Mouse (Mus musculus) MEL (cell line): ENCODE results near the gene Jag2. TPM values are rescaled to one million over a fixed set of nuclear protein-coding genes. Genes with fewer than 3 reads are reported as not detected.
A peak's percentile ranks its signal among the peaks of the same experiment; 100 is the strongest.

Experiments used
- DNase-seq: peaks from one replicate; pipeline ENCODE4 v3.0.0; 2011; ENCODE audit warnings: low read depth, low spot score
- H3K27ac ChIP-seq: 2 replicates; pipeline ENCODE4 v1.5.1; 2012; ENCODE audit warnings: low read depth, mild to moderate bottlenecking, control low read depth, low read length, moderate library complexity; ENCODE audit not compliant: control insufficient read depth
- H3K27me3 ChIP-seq, 2 experiments: fragments of 150-350 bp in 1 of 2; sonication (generic) in 1 of 2; 2 replicates each; pipeline ENCODE4 v1.6.1; 2012; ENCODE audit warnings: low read length in 2 of 2, mild to moderate bottlenecking in 2 of 2, improper control_type of control experiment in 1 of 2, moderate library complexity in 1 of 2; ENCODE audit not compliant: insufficient read depth in 2 of 2, control insufficient read depth in 1 of 2
- H3K36me3 ChIP-seq, 2 experiments: 2 replicates each; pipeline ENCODE4 v1.6.1; 2012 to 2014; ENCODE audit warnings: low read length in 2 of 2, improper control_type of control experiment in 1 of 2, inconsistent platforms in 1 of 2, mild to moderate bottlenecking in 1 of 2; ENCODE audit not compliant: insufficient read depth in 2 of 2, control insufficient read depth in 1 of 2
- H3K4me1 ChIP-seq, 2 experiments: fragments of 150-350 bp in 1 of 2; sonication (generic) in 1 of 2; 2 replicates each; pipeline ENCODE4 v1.6.1; 2012; ENCODE audit warnings: low read length in 2 of 2, improper control_type of control experiment in 1 of 2, mild to moderate bottlenecking in 1 of 2; ENCODE audit not compliant: insufficient read depth in 2 of 2, control insufficient read depth in 1 of 2
- H3K4me3 ChIP-seq, 2 experiments: fragments of 150-350 bp in 1 of 2; sonication (generic) in 1 of 2; 2 replicates each; pipeline ENCODE4 v1.5.1; 2012; ENCODE audit warnings: low read depth in 2 of 2, low read length in 2 of 2, mild to moderate bottlenecking in 2 of 2, moderate library complexity in 2 of 2, control low read depth in 1 of 2, improper control_type of control experiment in 1 of 2; ENCODE audit not compliant: control insufficient read depth in 1 of 2, insufficient read depth in 1 of 2
- H3K79me2 ChIP-seq: 2 replicates; pipeline ENCODE4 v1.6.1; 2012; ENCODE audit warnings: mild to moderate bottlenecking, low read length, moderate library complexity; ENCODE audit not compliant: control insufficient read depth, poor library complexity, insufficient read depth
- H3K9ac ChIP-seq: 2 replicates; pipeline ENCODE4 v1.6.1; 2012; ENCODE audit warnings: low read depth, mild to moderate bottlenecking, control low read depth, low read length, moderate library complexity; ENCODE audit not compliant: control insufficient read depth, poor library complexity, severe bottlenecking
- H3K9me3 ChIP-seq: fragments of 150-350 bp; sonication (generic); replicated peaks from 2 replicates; pipeline ENCODE4 v1.6.1; 2012; ENCODE audit warnings: mild to moderate bottlenecking, low read length, improper control_type of control experiment, moderate library complexity; ENCODE audit not compliant: insufficient read depth
- BHLHE40 ChIP-seq: IDR thresholded peaks from 2 replicates; pipeline ENCODE4 v1.6.1; 2012; ENCODE audit warnings: low read depth, mild to moderate bottlenecking, inconsistent platforms, low read length, improper control_type of control experiment, borderline replicate concordance
- CHD2 ChIP-seq: IDR thresholded peaks from 2 replicates; pipeline ENCODE4 v1.6.1; 2011; ENCODE audit warnings: low read length, improper control_type of control experiment
- EP300 ChIP-seq, 2 experiments: IDR thresholded peaks; 2 replicates each; pipeline ENCODE4 v1.6.1; 2011; ENCODE audit warnings: improper control_type of control experiment in 2 of 2, low read length in 2 of 2, low read depth in 1 of 2, mild to moderate bottlenecking in 1 of 2
- GATA1 ChIP-seq: IDR thresholded peaks from 2 replicates; pipeline ENCODE4 v1.6.1; 2011; ENCODE audit warnings: low read depth, low read length, improper control_type of control experiment
- MAFK ChIP-seq: IDR thresholded peaks from 2 replicates; pipeline ENCODE4 v1.6.1; 2011; ENCODE audit warnings: low read depth, mild to moderate bottlenecking, low read length, improper control_type of control experiment, borderline replicate concordance
- MAZ ChIP-seq: IDR thresholded peaks from 2 replicates; pipeline ENCODE4 v1.6.1; 2012; ENCODE audit warnings: low read depth, mild to moderate bottlenecking, inconsistent platforms, low read length, improper control_type of control experiment
- MYB ChIP-seq: IDR thresholded peaks from 2 replicates; pipeline ENCODE4 v1.6.1; 2011; ENCODE audit warnings: mild to moderate bottlenecking, low read depth, low read length, improper control_type of control experiment
- MYC ChIP-seq: IDR thresholded peaks from 2 replicates; pipeline ENCODE4 v1.6.1; 2011; ENCODE audit warnings: low read depth, mild to moderate bottlenecking, low read length, improper control_type of control experiment, moderate library complexity
- NRF1 ChIP-seq: IDR thresholded peaks from 2 replicates; pipeline ENCODE4 v1.6.1; 2014; ENCODE audit warnings: low read depth, mild to moderate bottlenecking, inconsistent platforms, low read length, improper control_type of control experiment, moderate library complexity; ENCODE audit not compliant: poor library complexity, insufficient read depth, severe bottlenecking
- POLR2AphosphoS5 ChIP-seq: IDR thresholded peaks from 2 replicates; pipeline ENCODE4 v1.6.1; 2012; ENCODE audit warnings: low read depth, borderline replicate concordance, mild to moderate bottlenecking, inconsistent platforms, low read length, moderate library complexity, mixed read lengths
- RAD21 ChIP-seq: IDR thresholded peaks from 2 replicates; pipeline ENCODE4 v1.6.1; 2011; ENCODE audit warnings: mild to moderate bottlenecking, low read depth, low read length, improper control_type of control experiment
- SIN3A ChIP-seq: IDR thresholded peaks from 2 replicates; pipeline ENCODE4 v1.6.1; 2012; ENCODE audit warnings: low read length, improper control_type of control experiment, inconsistent platforms
- SMC3 ChIP-seq: IDR thresholded peaks from 2 replicates; pipeline ENCODE4 v1.6.1; 2011; ENCODE audit warnings: low read depth, low read length, improper control_type of control experiment
- TAL1 ChIP-seq: IDR thresholded peaks from 2 replicates; pipeline ENCODE4 v1.6.1; 2012; ENCODE audit warnings: mild to moderate bottlenecking, inconsistent platforms, low read length, moderate library complexity, mixed read lengths
- UBTF ChIP-seq: IDR thresholded peaks from 2 replicates; pipeline ENCODE4 v1.6.1; 2012; ENCODE audit warnings: low read depth, mild to moderate bottlenecking, inconsistent platforms, low read length, improper control_type of control experiment, moderate library complexity, borderline replicate concordance; ENCODE audit not compliant: insufficient read depth
- USF2 ChIP-seq, 2 experiments: IDR thresholded peaks; 2 replicates each; pipeline ENCODE4 v1.6.1; 2011 to 2012; ENCODE audit warnings: improper control_type of control experiment in 2 of 2, low read length in 2 of 2, borderline replicate concordance in 1 of 2, inconsistent platforms in 1 of 2, low read depth in 1 of 2, mild to moderate bottlenecking in 1 of 2; ENCODE audit not compliant: insufficient read depth in 1 of 2
- ZMIZ1 ChIP-seq: IDR thresholded peaks from 2 replicates; pipeline ENCODE4 v1.6.1; 2012; ENCODE audit warnings: low read depth, mild to moderate bottlenecking, inconsistent platforms, low read length, improper control_type of control experiment, moderate library complexity
- ZNF384 ChIP-seq: IDR thresholded peaks from 2 replicates; pipeline ENCODE4 v1.6.1; 2012; ENCODE audit warnings: low read depth, mild to moderate bottlenecking, inconsistent platforms, low read length, improper control_type of control experiment
- polyA plus RNA-seq, 2 experiments: library from polyadenylated mRNA; stranded (reverse) in 1 of 2; unstranded in 1 of 2; fragments of >175 nt in 1 of 2; fragments of >200 nt in 1 of 2; gene quantifications; 2 replicates each; pipeline versions ENCODE4 v1.2.1 to v1.2.4; 2012; ENCODE audit warnings: low replicate concordance in 2 of 2, low read depth in 1 of 2; ENCODE audit not compliant: insufficient read length in 2 of 2, insufficient read depth in 1 of 2, missing spikeins in 1 of 2
- total RNA-seq: library from RNA; depleted of rRNA; stranded (reverse); fragments of 300-350 nt; gene quantifications from 2 replicates; pipeline ENCODE4 v1.2.3, GENCODE M21; 2012

Gene Jag2
- total and polyA plus RNA-seq, 3 experiments, result 1.0 to 3.9 TPM; not detected in 1

DNA sequence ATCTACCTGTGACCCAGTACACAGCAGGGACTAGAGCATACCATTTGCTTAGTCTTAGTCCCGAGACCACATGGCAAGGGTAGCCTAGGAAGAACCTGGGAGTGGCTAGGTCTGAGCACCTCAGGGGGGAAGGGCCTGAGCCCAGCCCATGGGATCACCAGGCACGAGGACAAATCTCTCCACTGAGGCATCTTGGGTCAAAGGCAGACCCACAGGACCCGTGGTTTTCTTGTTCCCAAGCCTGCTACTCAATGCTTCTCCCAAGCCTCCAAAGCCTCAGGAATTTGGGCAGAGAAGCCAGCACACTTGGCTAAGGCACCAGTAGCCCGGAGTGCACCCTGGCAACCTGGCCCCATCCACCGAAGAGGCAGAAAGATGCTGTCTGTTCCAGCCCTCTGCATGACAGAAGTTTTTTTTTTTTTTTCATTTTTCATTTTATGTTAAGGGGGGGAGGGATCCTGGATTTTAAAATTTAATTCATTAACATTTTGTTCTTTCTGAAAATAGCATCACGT, 48.2 kb downstream of the Jag2 start:
- H3K4me1 ChIP-seq, result peaks cover 0 to 3% of the 10 kb centered on the region in 2 experiments; a peak in 2 of 4 replicates
- H3K27me3 ChIP-seq, result peaks cover 5 to 9% of the 10 kb centered on the region in 2 experiments
- no peak overlapping the region for H3K4me3 ChIP-seq
- no peaks in the 10 kb centered on the region for H3K36me3 ChIP-seq
- no peak overlapping the region for H3K27ac ChIP-seq
- no peaks in the 10 kb centered on the region for H3K9me3 ChIP-seq
- no peaks in the 10 kb centered on the region for H3K79me2 ChIP-seq
- DNase-seq, result no peak
- no peak overlapping the region for H3K9ac ChIP-seq
- TF ChIP-seq MYC, result no peak
- no peak for TF ChIP-seq GATA1
- no peak for TF ChIP-seq MYB
- TF ChIP-seq NRF1, result no peak
- no peak for TF ChIP-seq POLR2AphosphoS5
- TF ChIP-seq EP300 (IDR thresholded peaks at IDR 0.05; ENCODE audit: low read depth in 1 of 2, low read length in 2 of 2), result no peak
- TF ChIP-seq CHD2, result no peak
- TF ChIP-seq BHLHE40, result no peak
- TF ChIP-seq SMC3, result no peak
- TF ChIP-seq MAZ, result no peak
- TF ChIP-seq USF2 (IDR thresholded peaks at IDR 0.05; ENCODE audit: borderline replicate concordance in 1 of 2, insufficient read depth in 1 of 2, low read depth in 1 of 2, low read length in 2 of 2), result no peak
- no peak for TF ChIP-seq SIN3A
- no peak for TF ChIP-seq ZMIZ1
- TF ChIP-seq UBTF, result no peak

DNA sequence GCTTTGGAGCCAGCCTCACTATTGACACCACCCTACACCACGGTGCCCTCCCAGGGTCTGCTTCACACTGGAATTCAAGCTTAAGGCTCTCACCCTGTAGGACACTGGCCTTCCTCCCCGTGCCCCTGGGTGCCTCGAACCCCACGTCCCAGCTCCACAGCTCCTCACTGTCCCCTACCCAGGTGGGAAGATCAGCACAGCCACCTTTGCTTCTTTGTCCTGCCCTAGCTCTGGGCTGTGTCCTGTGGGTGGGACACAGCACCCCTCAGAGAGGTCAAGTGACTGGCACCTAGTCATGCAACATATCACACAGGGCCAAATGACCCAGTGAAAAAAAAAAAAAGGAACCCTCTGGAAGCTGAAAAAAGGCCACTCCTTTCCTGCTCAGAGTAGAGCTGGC, 48.9 kb downstream of the Jag2 start:
- no peaks in the 10 kb centered on the region for H3K36me3 ChIP-seq
- H3K27me3 ChIP-seq, result peaks cover 5 to 8% of the 10 kb centered on the region in 2 experiments
- no peak overlapping the region for H3K4me3 ChIP-seq
- DNase-seq, result no peak
- TF ChIP-seq MAFK (no peak), ZNF384 (0 out of 2 replicates have a peak, but pooled peaks have one; percentile 28), RAD21 (no peak), SMC3 (no peak), TAL1 (no peak)
- peaks cover 0 to 10% of the 10 kb centered on the region in 2 experiments; a peak in 2 of 4 replicates for H3K4me1 ChIP-seq
- no peak overlapping the region for H3K27ac ChIP-seq
- H3K9me3 ChIP-seq, result no peaks in the 10 kb centered on the region
- H3K79me2 ChIP-seq, result no peaks in the 10 kb centered on the region
- no peak overlapping the region for H3K9ac ChIP-seq
